Mouse (Mus musculus) monocyte, adult 5-6 weeks (primary cell): ENCODE measurements around the gene Dcaf4. TPM values are rescaled to one million over a fixed set of nuclear protein-coding genes. Genes with fewer than 3 reads are reported as not detected.

Source experiments
- ATAC-seq: fragments of 153-309, 156-312 bp; replicated peaks from 2 replicates; pipeline ENCODE4 v1.8.0; 2017; ENCODE audit warnings: mild to moderate bottlenecking; ENCODE audit not compliant: low TSS enrichment, insufficient number of reproducible peaks, severe bottlenecking, poor library complexity, low FRiP score
- total RNA-seq: library from RNA; stranded (forward); fragments of 200-1000, 200-491, 200-594 nt; gene quantifications from 3 replicates; pipeline ENCODE4 v1.2.3, GENCODE M21; 2017

Dcaf4 gene
- 6.4 to 14.1 TPM (median 10.5 TPM) in 3 replicates for total RNA-seq

GRCm38 (mm10) chr12:83520311-83520890 lies at the start of gene Dcaf4:
TSS of gene Dcaf4 (plus strand) at chr12:83520466.
- ATAC-seq, result peak; percentile 97

- no peak for ATAC-seq
These were observed 48.5 kb upstream of the Dcaf4 start for GRCm38 (mm10) chr12:83471760-83472159.

DNA sequence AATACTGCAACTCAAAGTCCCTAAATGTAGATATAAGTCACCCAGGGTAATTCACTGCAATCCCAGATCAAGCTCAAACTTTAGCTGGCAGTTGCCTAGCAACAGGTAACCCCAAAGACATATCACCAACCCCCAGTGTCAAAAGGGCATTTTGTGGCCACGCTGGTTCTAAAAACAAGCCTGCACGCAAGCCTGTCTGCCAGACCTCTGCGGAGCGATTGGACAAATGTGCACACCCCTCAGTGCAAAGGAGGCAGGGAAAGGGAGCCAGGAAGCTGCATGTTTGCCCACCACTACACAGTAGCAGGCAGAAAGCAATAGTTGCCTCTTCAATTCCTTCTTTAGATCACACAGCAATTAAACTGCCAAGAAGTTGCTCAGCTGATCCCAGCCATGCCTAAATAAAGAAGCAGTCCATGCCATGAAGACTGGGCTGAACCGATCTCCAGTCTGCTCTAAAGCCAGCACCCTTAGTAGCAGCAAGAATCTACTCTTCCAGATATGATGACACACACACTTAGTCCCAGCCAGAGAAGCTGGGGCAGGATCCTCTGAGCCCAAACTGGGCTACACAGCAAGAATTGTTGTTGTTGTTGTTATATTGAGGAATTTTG lies 46.2 kb upstream of the Dcaf4 start:
- no peak for ATAC-seq

DNA sequence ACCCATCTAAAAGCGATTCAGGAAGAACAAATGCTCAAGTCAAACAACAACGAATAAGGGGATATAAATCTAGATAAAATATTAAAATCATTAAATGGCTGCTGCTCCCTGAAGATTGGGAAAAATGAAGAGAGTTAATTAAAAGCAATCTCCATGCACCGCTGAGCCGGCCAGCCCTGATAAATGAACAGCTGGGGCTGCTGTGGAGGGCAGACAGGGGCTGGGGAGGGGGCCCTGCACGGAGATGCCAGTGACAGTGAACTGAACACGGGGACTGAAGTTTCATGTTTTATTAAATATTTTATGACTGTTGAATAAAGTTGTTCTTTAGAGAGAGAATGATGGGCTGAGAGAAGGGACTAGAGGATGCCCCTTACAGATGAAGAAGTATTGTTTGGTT lies 44.8 kb upstream of the Dcaf4 start:
- ATAC-seq, result no peak

DNA sequence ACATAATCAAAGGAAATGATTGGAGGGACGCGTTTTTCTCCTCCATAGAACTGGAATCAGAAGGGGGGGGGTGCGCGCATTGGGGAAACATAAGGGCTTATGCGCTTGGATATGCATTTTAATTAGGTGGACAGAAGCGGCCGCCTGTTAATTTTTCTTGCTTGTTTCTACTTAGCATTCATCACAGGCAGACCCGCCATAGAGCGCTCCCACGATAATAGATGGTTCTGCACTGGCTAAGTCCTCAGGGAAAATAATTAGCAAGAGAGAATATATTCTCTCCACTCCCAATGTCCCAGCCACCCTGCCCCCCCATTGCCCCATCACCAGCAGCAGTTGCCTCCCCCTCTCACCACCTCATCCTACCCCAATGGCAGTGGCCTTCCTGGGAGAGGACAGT lies 44.0 kb upstream of the Dcaf4 start:
- ATAC-seq, result no peak

GRCm38 (mm10) chr12:83479140-83479539 lies 41.1 kb upstream of the Dcaf4 start:
- ATAC-seq, result no peak

DNA sequence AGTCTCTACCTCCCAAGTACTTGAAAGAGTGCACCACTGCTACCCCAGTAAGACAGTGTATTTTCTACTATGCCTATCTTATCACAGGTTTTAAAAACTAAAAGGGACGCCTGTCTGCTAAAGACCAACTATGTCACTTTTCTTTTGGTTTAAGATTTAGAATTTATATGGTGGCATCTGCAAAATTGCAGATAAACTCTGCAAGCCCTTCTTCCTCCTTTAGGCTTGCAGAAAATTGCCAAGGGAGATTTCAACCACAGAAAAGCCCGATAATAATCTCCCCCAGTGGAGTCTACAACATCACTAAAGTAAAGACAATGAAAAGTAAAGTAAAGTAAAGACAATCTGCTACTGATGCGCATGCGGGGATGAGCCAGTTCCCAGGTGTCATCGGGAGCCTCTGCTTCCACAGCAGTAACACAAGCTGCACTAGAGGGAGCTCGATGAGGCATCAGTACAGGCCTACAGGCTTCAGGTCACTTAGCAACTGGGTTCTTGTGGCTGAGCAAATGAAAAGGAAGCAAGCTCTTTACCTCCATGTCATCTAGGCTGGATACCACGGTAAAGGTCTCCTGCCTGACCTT lies 40.4 kb upstream of the Dcaf4 start:
- ATAC-seq, result no peak

GRCm38 (mm10) chr12:83481439-83481838 lies 38.8 kb upstream of the Dcaf4 start:
- no peak for ATAC-seq

DNA sequence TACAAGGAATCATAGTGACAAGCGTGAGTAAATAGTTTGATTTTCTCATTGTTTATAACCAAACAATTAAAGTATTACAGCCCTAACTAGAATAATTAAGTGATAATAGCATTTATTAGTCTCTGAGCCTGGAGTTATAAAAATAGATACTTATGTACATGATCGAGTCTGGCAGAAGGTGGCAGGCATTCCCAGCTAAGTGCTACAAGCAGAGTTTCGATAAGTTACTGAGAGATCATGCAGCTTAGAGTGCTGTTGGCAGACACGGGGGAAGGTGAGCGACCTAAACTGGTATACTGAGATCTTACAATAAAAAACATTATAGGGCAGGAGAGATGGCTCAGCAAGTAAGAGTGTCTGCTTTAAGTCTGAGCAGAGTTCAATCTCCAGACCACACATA lies 36.6 kb upstream of the Dcaf4 start:
- ATAC-seq, result no peak

GRCm38 (mm10) chr12:83484855-83485745 lies 35.2 kb upstream of the Dcaf4 start:
- no peak for ATAC-seq

- ATAC-seq, result no peak
These were observed 34.2 kb upstream of the Dcaf4 start for GRCm38 (mm10) chr12:83485911-83486670.

GRCm38 (mm10) chr12:83486671-83487461 lies 33.4 kb upstream of the Dcaf4 start:
- no peak for ATAC-seq

DNA sequence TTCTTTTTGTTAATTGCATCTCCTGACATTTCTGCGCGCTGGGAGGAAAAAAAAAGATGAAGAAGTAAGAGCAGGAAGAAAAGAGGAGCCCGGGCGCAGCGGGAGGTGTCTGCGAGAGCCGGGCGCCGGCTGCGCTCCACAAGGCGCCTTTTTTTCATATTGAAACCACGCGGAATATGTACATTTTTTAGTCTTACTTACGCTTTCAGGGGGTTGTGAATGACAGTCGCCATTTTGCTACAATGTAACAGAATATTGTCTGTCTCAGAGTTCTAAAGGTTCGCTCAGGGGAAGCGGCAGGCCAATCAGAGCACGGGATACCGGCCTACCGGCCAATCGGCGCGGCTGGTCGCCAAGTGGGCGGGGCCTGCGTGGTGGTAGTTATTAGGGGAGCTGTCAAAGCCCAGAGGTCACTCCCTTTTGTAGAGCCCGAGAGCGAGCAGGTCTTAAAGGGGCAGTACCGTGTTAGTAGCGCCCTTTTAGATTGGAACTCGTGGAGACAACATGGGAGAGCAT lies 32.7 kb upstream of the Dcaf4 start, which contains the start of gene Dpf3:
Gene Dpf3 (minus strand): TSS at position 241 of the 516 bp plus-strand sequence.
- peak; percentile 94 for ATAC-seq

DNA sequence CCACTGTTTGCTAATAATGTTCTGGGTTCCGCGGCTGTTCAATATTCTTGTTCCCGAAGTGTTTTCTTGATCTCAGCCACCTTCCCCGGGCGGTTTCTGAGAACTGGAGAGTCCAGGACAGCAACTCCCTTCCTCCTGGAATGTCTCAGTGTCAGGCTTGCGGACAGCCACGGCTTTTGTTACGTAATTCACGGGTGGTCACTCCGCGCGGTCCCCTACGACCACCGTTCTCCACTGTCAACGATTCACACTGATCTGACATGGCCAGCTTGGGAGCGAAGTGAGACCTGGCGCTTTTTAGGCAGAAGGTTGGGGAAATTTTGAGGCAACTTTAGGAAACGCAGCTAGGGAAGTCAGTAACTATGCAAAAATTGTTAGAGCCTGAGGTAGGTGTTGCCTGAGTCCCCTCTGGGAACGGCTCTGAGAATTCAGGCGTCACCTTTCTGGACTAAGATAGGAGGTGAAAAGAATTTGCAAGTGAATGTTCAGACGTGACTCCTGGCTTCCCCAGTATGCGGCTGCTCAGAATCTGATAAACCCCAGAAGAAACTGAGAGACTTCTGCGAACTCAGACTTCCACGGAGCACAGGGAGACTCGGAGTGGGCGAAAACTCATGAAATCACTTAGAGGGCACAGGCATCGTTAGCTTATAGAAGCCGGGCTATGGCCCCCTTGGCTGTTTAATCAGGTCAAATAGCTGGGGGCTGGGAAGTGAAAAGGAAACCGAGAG lies 31.9 kb upstream of the Dcaf4 start:
- ATAC-seq, result no peak

GRCm38 (mm10) chr12:83489748-83490147 lies 30.5 kb upstream of the Dcaf4 start:
- ATAC-seq, result no peak

DNA sequence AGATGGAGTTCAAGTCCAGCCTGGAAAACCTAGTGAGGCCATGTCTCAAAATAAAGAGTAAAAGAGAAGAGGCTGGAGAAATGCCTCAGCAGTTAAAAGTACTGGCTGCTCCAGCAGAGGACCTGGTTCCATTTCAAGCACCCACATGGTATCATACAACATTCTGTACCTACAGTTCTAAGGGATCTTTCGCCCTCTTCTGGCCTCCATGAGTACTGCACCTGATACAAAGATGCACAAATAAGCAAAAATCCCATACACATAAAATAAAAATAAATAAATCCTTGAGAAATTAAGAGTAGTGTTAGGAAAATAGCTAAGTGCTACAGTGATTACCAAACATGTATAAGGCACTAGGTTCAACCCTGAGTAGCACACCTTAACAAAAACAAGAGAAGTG lies 28.7 kb upstream of the Dcaf4 start:
- ATAC-seq, result no peak

GRCm38 (mm10) chr12:83492808-83493207 lies 27.5 kb upstream of the Dcaf4 start:
- no peak for ATAC-seq
